Mouse (Mus musculus): ENCODE data around the gene Tgfbrap1. TPM values are rescaled to one million over a fixed set of nuclear protein-coding genes. Genes with fewer than 3 reads are reported as not detected.

Gene Tgfbrap1
- total RNA-seq, 2 experiments from 2014 or later = 9.9 to 11.7 TPM

DNA sequence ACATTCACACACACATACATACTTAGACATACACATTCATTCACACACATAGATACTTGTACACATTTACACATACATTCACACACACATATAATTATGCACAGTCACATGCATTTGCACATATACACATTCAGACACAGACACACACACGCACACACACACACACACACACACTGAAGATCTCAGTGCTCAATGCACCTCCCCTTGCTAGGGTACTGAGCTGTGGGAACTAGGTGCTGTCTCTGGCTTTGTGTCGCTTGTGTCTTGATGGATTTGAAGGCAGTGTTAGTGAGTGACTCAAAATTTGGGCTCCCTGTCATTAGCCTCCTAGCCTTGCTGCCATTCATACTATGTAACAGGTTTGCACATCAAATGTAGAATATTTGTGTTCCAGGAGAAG lies 24.2 kb upstream of the Tgfbrap1 start:
- intact Hi-C loops (cut with DNase I) = no loop called here
- DNase-seq = no peak

DNA sequence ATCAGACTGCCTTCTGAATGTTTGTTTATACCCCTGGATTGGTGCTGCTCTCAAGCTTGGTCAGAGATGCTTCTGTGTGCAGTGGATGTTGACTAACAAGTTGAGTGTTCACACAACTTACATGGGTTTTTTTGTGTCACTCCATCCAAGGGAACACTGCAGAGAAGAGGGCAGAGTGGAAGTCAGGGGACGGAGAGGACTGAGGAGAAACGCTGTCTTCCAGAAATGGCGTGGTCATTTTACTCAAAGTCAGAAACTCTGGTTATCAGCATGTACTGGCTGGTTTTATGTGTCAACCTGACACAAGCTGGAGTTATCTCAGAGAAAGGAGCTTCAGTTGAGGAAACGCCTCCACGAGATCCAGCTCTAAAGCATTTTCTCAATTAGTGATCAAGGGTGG lies 22.5 kb upstream of the Tgfbrap1 start:
- DNase-seq = no peak
- intact Hi-C loops (cut with DNase I) = no loop called here

DNA sequence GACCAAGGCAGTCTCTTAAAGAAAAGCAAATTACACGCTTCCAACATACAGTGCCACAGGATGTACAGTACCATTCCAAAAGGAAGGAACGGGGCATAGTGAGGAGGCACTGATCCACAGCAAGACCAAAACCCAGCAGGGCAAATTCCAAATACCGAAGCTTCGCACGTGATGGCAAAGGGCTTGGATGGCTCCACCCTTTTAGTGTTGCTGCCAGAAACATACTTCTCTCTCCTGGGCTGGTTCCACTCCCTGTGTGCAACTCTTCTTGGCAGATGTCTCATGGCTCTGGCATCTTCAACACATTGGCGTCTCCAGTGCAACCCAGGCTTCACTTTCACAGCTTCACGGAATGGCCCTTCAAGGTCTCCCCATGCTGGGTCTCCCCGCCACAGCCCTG lies 19.0 kb upstream of the Tgfbrap1 start:
- intact Hi-C loops (cut with DNase I) = loop anchor here (10.0 kb wide), 1 partner anchor 203 kb away; no protein-coding TSS in a partner anchor
- DNase-seq = no peak

DNA sequence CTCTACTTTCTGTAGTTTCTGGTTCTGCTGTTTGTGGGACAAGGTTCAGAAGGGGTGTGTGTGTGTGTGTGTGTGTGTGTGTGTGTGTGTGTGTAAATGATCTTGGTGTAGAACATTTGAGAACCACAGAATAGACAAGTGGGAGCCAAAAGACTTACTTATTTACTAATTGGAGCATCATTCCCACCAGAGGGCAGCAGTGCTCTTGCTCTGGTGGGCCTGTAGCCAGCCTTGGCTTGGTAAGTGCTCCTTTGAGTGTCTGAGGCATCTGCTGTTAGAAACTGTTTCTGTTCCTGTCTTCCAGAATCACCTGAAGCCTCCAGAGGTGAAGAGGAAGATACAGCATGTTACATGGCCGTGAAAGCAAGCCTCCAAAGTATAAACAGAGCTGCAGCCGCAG lies 14.4 kb upstream of the Tgfbrap1 start:
- intact Hi-C loops (cut with DNase I) = loop anchor here (10.0 kb wide), 1 partner anchor 198 kb away; no protein-coding TSS in a partner anchor
- DNase-seq = peak; percentile 29 to 41

DNA sequence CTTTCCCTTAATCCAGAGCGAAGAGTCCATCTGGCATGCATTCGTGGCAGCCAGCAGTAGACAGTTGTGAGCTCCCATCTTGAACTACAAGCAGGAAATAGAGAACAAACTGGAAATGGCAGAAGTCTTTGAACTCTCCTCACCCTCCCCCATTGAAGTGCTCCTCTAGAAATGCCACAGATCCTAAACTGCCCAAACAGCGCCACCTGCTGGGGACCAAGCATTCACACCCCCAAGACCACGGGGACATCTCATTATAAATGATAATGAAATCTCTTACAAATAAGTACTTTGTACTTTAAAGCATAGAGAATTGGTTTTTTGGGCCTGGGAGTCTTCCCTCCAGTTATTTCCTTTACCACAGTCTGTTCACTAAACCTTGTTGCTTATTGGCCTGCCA lies 12.1 kb upstream of the Tgfbrap1 start:
- intact Hi-C loops (cut with DNase I) = loop anchor here (10.0 kb wide), 1 partner anchor 196 kb away; no protein-coding TSS in a partner anchor
- DNase-seq = peak in 1 of 2 experiments; percentile 31

DNA sequence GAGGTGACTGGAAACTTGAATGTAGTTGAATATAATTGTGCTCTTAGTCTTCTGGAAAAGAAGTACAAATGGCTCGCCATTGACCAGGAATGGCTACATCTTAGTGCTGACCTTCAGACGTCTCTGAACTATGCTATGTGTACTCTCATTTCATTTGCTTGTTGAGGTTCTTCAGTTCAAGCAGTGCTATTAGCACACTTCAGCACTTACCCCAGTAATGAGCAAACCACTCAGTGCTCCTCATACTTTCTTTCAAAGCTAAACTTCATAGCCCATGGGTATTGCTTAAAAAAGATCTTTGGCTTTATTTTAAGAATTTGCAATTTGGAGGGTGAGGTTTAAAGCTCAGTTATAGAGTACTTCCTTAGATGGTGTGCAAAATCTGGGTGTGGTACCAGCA lies 10.3 kb upstream of the Tgfbrap1 start:
- DNase-seq = no peak
- intact Hi-C loops (cut with DNase I) = no loop called here

DNA sequence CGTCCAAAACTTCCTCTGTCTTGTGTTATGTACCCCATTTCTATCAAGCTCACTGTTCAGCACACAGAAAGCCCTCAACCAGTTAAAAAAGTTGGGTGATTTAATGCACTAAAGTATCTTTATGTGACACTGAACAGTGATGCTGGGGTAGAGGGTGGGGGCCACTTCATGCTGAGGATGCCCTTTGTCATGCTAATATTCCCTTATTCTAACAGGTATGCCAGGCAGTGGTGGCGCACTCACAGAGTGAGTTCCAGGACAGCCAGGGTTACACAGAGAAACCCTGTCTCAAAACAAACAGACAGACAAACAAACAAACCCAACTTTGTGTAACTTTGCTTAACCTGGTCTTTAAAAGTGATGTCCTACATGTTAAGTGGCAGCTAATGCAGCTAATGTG lies 4.2 kb downstream of the Tgfbrap1 start:
- intact Hi-C loops (cut with DNase I) = no loop called here

DNA sequence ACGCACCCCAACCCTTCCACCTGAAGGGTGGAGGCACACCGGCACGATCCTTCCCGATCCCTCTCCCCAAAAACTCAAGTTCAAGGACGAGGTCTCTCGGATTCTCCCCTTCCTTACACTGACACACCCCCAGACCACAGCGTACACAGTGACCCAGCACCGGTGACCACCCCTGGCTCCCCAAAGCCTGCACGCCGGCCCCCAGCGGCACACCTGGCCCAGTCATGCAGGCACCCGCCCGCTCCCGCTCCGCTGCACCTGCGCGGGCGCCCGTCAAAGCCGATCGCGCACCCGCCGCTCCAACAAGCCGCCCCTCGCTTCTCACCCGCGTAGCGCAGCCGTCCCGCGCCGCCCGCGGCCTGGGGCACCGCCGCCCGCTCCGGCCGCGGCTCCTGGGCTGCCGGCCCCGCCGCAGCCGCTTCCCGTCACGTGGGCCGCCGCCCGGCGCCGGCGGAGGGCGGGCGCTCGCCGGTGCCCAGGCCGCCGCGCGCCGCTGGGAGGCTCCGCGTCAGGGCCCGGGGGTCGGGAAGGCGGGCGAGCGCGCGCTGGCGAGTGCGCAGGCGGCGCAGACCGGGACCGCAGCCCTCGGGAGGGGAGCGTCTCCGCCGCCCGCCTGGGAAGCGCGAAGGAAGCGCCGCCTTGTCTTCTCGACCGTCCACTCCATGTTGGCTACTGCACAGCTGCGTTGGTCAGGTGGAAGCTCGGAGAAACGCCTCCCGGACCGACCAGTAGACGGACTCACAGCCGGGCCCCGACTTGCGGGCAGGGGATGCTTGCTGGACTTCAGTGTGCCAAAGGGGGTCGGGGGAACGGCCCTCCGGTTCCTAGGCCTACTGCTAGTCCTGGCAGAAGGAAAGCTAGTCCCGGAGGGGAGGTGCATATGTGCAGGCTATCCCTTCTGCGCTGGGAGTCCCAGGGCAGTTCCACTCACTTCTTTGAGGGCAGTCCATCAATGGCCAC lies 6.1 kb downstream of the Tgfbrap1 start:
- DNase-seq = peak; percentile 42 to 72
- intact Hi-C loops (cut with DNase I) = no loop called here

More for the DNA sequence above, 4.2 kb downstream of the Tgfbrap1 start:
- no peak for DNase-seq

DNA sequence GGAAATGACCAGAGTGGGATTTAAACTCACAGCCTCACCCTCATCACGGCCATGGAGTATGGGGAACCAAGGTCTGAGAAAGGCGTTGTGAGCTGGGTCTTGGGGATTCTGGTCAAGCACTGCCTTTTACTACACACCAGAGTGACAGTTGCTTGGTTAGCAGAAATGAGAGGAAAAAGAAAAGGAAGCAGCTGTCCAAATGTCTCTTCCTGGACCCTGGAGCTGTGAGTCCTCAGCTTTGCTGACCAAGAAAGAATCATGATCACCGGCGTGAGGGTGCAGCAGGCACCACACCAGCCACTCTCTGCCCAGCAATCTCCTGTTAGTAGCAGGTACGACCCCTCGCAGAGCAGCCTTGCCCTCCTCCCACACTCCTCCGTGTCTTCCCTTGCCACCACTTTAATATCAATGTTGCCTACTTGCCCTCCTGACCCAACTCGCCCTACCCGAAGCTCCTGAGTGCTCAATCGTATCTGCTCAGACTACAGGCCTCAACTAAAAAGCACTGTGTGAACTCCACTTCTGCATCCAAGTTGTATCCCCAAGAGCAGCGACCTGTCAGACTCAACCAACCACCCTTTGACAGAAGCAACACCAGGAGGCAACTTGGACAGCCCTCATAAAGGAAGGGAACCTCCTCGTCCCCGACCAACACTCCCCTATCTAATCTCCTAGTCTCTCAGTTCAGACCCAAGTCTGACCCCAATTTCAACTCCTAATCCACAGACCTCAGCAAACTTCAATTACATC lies 7.0 kb downstream of the Tgfbrap1 start:
- intact Hi-C loops (cut with DNase I) = no loop called here

DNA sequence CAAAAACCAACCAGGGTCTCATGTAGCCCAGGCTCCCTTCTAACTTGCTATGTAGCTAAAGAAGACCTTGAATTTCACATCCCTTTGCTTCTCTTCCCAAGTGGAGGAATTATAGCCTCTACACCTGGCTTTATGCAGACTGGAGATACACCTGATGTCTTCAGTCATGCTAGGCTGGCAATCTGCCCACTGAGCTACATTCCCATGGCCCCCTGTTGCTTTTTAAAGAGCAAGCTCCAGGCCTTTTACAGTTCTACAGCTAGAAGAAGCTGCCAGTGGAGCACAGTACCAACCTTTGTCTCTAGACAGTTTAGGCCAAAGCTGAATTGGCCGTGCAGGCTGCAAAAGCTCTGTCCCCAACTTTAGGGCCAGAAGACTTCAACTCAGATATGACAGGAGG lies 8.0 kb downstream of the Tgfbrap1 start:
- intact Hi-C loops (cut with DNase I) = no loop called here

More for the DNA sequence above, 7.0 kb downstream of the Tgfbrap1 start:
- no peak for DNase-seq

DNA sequence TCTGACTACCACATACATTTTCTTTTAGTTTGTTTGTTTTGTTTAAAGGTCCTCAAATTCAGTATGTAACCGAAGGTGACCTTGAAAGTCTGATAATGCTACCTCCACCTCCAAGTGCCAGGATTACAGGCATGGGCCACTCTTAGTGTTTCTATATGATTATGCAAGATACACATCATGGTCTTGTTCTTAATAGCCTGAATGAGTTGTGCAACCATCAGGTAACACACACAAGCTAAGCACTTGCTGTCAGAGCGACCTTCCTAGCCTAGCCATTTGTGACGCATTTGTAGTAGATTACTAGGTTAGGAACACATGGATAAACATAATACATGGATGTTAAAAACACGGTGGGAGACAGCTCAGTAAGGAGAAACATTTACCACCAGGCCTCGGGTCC lies 15.5 kb downstream of the Tgfbrap1 start:
- intact Hi-C loops (cut with DNase I) = no loop called here
- DNase-seq = no peak

More for the DNA sequence above, 8.0 kb downstream of the Tgfbrap1 start:
- no peak for DNase-seq

DNA sequence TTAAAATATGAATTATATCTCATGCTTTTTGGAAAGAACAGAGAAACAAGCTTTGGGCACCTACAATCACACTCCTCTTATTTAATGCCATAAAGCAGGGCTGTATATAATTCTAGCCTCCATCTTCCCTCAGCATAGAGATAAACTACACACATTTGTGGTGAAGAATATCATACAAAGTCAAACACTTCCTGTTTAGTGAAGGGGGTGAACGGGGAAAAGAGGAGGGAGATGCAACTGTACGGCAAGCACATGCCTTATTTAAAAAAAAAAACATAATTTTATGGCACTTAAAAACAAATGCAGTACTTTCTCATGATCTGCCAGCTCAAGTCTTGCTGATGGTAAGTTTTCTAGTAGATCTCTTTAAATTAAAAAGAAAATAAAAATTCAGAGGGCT lies 20.3 kb downstream of the Tgfbrap1 start:
- intact Hi-C loops (cut with DNase I) = no loop called here
- no peak for DNase-seq

DNA sequence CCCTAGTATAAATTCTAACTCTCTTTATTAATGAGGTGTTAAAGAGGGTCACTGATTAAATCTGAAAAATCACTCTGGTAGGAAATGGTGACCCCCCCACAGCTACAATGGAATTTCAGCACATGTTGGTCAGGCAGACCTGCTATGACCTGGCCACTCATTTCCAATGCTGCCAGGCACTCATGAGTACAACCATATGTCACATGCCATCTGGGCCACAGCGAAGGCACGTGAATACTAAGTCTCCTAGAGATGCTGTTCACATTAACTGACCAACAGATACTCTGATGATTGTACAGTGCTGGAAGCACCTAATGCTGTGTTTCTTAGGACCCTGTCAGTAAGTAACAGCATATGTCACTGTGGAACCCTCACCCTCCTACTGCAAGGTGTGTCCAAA lies 23.6 kb downstream of the Tgfbrap1 start:
- no peak for DNase-seq
- intact Hi-C loops (cut with DNase I) = no loop called here

DNA sequence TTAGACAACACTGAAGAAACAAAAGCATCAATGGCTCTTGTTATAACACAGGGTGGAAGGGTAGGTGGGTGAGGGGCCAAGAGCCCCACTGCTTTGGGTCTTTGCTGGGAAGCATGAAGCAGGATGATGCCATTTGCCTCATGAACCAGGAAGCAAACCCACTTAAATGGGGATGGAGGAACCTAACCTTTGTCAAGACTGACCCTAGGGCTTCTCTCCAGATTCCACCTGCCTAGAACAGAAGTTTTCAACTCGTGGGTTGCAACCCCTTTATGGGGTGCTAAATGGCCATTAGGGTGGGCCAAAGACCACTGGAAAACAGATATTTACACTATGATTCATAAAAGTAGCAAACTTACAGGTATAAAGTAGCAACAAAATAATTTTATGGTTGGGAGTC lies 25.9 kb downstream of the Tgfbrap1 start:
- intact Hi-C loops (cut with DNase I) = no loop called here
- DNase-seq = no peak

DNA sequence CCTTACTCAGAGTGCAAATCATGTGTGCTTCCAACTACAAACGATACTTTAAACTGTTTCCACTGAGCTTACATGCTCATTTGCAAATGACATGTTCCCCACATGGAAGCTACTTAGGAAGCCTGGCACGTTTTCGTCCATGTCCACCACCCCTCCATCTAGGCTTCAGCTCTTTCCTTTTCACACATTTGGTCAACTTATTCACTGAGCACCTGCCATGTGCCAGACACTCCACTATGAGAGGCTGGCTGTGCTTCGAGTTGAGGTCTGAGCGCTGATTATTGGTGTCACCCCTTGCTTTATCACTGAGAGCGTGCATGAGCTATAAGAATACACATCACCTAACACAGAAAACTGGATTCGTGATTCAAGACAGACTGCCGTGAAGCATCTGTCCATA lies 26.4 kb downstream of the Tgfbrap1 start:
- no peak for DNase-seq
- intact Hi-C loops (cut with DNase I) = no loop called here

DNA sequence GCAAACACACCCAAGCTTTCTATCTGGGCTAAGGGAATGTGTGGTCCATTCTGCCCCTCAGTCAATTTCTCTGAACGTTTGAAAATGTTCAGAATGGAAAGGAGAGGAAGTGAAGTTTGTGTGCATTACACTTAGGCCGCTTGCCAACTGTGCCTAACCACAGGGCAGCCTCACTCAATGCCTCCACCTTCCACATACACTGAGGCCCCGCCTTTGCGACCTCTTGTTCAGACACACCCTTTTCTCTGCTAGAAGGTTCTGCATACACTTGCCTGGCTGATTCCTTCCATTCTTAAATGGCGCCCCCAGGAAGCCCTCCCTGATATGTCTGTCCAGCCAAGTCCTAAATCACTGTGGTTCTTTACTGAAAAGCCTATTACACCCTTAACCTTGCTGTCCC lies 27.7 kb downstream of the Tgfbrap1 start:
- intact Hi-C loops (cut with DNase I) = no loop called here

DNA sequence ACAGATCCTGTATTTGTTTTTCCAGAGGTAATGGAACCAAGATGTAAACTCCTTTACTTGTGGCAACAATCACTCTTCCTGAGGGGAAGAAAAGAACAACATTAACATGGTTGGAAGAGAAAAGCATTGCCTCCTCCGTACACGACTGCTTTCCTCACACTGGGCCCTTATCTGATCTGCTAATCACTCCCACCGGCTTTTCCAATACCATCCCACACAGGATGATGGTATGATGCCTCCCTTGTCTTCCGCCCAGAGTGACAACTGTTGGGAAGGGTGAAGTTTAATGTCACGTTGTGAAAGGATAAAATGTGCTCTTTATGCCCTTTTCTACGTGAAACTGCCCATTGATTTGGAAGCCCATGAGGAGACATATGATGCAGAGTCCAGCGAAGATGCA lies 30.9 kb downstream of the Tgfbrap1 start:
- intact Hi-C loops (cut with DNase I) = loop anchor here (5.0 kb wide), 1 partner anchor 155 kb away; no protein-coding TSS in a partner anchor
- DNase-seq = no peak

More for the DNA sequence above, 27.7 kb downstream of the Tgfbrap1 start:
- DNase-seq = no peak

DNA sequence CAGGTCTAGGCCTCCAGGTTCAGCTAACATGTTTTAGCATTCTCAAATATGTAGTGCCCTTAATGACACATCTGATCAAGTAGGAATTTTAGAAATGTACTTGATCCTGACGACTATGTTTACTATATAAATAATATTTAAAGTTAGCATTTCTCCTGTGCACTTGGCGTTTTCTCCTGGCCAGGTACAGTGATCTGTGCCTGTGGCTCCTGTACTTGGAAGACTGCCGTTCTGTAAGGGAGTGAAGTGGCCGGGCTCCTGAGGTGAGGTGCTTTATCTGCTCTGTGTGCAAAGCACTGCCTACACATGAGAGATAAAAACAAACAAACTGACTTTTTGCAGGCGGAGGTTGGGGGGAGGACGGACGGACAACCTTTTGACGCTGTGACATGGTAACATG lies 31.9 kb downstream of the Tgfbrap1 start:
- intact Hi-C loops (cut with DNase I) = loop anchor here (5.0 kb wide), 1 partner anchor 154 kb away; no protein-coding TSS in a partner anchor
- DNase-seq = no peak

DNA sequence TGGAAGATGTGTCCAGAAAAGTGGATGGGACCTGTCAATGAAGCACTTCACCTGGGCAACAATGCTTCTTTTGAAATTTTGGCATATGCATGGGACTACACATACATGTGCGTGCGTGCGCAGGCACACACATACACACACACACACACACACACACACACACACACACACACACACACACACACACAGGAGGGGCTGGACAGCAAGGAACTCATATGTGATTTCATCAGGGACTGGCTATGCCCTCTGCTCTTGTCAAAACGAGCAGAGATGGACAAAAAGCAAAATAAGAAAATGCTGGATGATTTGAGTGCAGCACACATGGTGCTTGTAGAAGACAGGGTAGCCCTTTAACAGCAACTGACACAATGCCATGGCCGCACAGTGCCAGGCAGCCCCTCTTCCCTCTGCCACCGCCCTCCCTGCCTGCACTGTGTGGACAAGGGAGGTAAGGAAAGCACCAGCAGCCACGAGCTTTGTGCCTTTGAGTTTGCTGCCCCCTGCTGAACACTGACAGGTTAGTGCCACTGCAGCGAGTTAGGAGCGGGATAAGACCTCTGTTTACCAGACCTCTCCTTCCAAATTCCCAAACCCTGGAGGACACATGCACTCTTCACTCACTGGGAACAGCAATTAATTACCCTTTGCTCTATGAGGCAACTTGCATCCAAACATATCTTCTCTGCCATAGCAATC lies 32.7 kb downstream of the Tgfbrap1 start:
- intact Hi-C loops (cut with DNase I) = loop anchor here (5.0 kb wide), 1 partner anchor 153 kb away; no protein-coding TSS in a partner anchor
- DNase-seq = peak in 1 of 2 experiments; percentile 9

DNA sequence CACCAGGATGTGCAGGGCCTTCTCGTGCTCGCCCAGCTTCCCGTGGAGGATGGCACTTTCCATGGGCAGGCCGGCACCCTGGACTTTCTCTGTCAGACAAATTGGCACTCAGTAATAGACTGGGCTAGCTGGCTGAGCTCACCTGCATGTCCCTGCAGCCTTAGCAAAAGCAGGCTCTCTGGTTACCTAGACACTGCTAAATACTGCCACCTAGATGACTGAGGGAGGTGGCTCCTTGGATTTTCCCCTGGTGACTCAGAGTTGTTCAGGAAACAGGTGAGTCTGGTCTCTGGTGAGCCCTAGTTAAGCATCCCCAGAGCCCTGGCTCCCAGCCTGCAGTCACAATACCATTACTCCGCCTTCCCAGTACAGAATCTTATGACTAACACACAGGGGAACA lies 46.5 kb downstream of the Tgfbrap1 start:
- no peak for DNase-seq
- intact Hi-C loops (cut with DNase I) = no loop called here

DNA sequence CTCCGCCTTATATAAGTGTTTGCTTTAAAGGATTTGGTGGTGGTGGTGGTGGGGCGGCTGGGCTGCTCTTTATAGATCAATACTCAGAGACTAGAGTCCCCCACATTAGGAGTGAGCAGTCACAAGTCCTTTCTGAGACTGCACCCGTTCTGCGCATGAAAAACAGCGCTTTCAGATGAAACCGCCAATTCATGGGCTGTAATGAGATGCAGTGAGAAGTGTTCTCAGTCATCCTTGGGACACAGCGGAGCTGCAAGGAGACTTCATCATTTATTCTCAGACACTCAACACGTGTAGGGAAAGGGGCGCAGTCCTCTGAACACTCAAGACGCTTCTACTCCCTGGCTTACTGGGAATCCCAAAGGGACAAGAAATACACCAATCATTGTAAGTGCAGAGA lies 50.6 kb downstream of the Tgfbrap1 start:
- DNase-seq = no peak
- intact Hi-C loops (cut with DNase I) = no loop called here

All from gastrocnemius, postnatal 36 days (tissue).